Mouse (Mus musculus): ENCODE data around the gene Reep3.

Gene Reep3

GRCm38 (mm10) chr10:67111044-67111798 lies 14.5 kb upstream of the Reep3 start:
- no peak for DNase-seq (ENCODE audit: low read depth, low spot score)

- no peak for DNase-seq (ENCODE audit: low read depth, low spot score)
Observed at GRCm38 (mm10) chr10:67109635-67110034, 12.9 kb upstream of the Reep3 start.

- no peak for DNase-seq (ENCODE audit: low read depth, low spot score)
Observed at GRCm38 (mm10) chr10:67108096-67108495, 11.4 kb upstream of the Reep3 start.

- DNase-seq (ENCODE audit: low read depth, low spot score) = no peak
Observed at GRCm38 (mm10) chr10:67107017-67107761, 10.4 kb upstream of the Reep3 start.

- no peak for DNase-seq (ENCODE audit: low read depth, low spot score)
Observed at GRCm38 (mm10) chr10:67106400-67106799, 9.7 kb upstream of the Reep3 start.

GRCm38 (mm10) chr10:67105331-67106217 lies 8.8 kb upstream of the Reep3 start:
- no peak for DNase-seq (ENCODE audit: low read depth, low spot score)

GRCm38 (mm10) chr10:67104543-67104942 lies 7.8 kb upstream of the Reep3 start:
- no peak for DNase-seq (ENCODE audit: low read depth, low spot score)

- peak; percentile 66 for DNase-seq (ENCODE audit: low read depth, low spot score)
Observed at GRCm38 (mm10) chr10:67100831-67101251, 4.1 kb upstream of the Reep3 start.

- peak; percentile 69 for DNase-seq (ENCODE audit: low read depth, low spot score)
Observed at GRCm38 (mm10) chr10:67100011-67100661, 3.4 kb upstream of the Reep3 start.

GRCm38 (mm10) chr10:67099183-67099929 lies 2.6 kb upstream of the Reep3 start:
- DNase-seq (ENCODE audit: low read depth, low spot score) = no peak

- peak; percentile 75 for DNase-seq (ENCODE audit: low read depth, low spot score)
Observed at GRCm38 (mm10) chr10:67098408-67099050, 1.8 kb upstream of the Reep3 start.

GRCm38 (mm10) chr10:67097437-67098150 lies 849 bp upstream of the Reep3 start:
- DNase-seq (ENCODE audit: low read depth, low spot score) = peak; percentile 48

GRCm38 (mm10) chr10:67095798-67096620 lies 736 bp downstream of the Reep3 start, which contains the start of gene Jmjd1c:
Gene Jmjd1c (plus strand): TSS chr10:67096125.
- peak; percentile 85 for DNase-seq (ENCODE audit: low read depth, low spot score)

GRCm38 (mm10) chr10:67094922-67095321 lies 1.8 kb downstream of the Reep3 start:
- no peak for DNase-seq (ENCODE audit: low read depth, low spot score)

GRCm38 (mm10) chr10:67090611-67091010 lies 6.1 kb downstream of the Reep3 start:
- no peak for DNase-seq (ENCODE audit: low read depth, low spot score)

- no peak for DNase-seq (ENCODE audit: low read depth, low spot score)
Observed at GRCm38 (mm10) chr10:67087447-67088226, 9.1 kb downstream of the Reep3 start.

GRCm38 (mm10) chr10:67085916-67086315 lies 10.8 kb downstream of the Reep3 start:
- no peak for DNase-seq (ENCODE audit: low read depth, low spot score)

- no peak for DNase-seq (ENCODE audit: low read depth, low spot score)
Observed at GRCm38 (mm10) chr10:67085124-67085523, 11.6 kb downstream of the Reep3 start.

Data from CD4-positive, CD25-positive, alpha-beta regulatory T cell, adult 2 months (primary cell).